Mouse (Mus musculus): Measurements from ENCODE around the gene 2610002M06Rik.

DNA sequence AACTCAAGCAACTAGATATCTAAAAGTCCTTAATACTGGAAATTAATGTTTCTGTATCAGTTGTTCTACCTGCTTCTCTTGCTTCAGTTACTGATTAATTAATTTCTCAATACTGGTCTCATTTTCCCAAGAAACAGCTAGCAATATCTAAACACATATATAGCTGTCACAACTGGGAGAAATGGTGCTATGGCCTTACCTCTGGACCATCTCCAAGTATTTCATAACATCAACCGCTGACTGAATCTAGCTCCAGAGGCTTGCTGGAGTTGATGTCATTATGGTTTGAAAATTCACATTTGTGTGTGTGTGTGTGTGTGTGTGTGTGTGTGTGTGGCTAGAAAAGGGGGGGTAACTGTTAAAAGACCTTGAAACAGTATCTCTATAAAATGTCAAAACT is 26.0 kb downstream of the 2610002M06Rik start:
- TF ChIP-seq CTCF (IDR thresholded peaks at IDR 0.05; ENCODE audit: extremely low read depth, insufficient read length, insufficient replicate concordance, low read depth, low read length) (no peak), POLR2A (IDR thresholded peaks at IDR 0.05; ENCODE audit: low read depth, low read length) (no peak)

All from small intestine, adult 2 months (tissue).